Mouse (Mus musculus) fibroblast of lung, adult 2 months (primary cell): ENCODE measurements around the gene Ctu1.
A peak's percentile ranks its signal among the peaks of the same experiment; 100 is the strongest.
"Not testable (repeated sequence)": the region's sequence is repeated elsewhere in the genome, so short reads cannot be mapped to it uniquely, and the experiment has no call there.

ENCODE experiments used
- DNase-seq: peaks from one replicate; pipeline ENCODE4 v3.0.0-alpha.2; 2011; ENCODE audit warnings: low read depth

Ctu1 gene

DNA sequence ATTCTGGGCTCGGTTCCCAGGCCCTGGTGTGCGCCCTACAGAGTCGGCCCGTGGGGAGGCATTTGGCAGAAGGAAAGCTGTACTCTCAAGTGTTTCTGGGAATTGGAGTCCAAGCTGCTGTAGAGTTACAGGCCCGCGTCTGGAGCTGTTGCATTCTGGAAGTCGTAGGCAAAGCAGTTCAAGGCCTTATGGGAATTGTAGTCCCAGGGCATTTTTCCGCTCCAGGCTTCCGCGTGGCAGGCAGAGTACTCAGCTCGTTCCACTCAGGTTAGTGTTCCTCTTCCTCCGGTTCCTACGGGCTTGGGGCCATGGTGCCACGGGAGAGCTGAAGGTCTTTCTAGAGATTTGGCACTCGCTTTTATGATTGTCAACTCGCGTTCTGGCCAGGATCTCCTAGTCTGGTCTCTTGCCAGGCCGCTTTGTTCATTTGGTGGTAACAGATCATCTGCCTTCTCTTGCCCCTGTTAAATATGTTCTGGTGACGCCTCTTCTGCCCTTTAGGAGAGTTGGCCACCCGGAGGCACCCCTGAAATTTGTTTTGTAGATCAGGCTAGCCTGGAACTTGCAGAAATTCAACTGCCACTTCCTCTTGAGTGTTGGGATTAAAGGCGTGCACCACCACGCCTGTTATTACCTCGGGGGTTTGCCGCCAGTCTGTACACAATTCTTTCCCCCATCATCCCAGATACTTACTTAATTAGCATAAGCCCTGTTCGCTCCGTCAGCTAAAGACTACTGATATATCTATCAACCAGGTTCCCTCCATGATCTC lies at the start of gene Ctu1:
Gene Ctu1 (plus strand): TSS at position 208 of the 772 bp plus-strand sequence.
- peak; percentile 89 for DNase-seq

- no peak for DNase-seq
These were observed 48.9 kb upstream of the Ctu1 start for GRCm38 (mm10) chr7:43622927-43623326.

- DNase-seq = no peak
These were observed 48.0 kb upstream of the Ctu1 start for GRCm38 (mm10) chr7:43623819-43624218.

GRCm38 (mm10) chr7:43625065-43625464 lies 46.8 kb upstream of the Ctu1 start:
- DNase-seq = no peak

DNA sequence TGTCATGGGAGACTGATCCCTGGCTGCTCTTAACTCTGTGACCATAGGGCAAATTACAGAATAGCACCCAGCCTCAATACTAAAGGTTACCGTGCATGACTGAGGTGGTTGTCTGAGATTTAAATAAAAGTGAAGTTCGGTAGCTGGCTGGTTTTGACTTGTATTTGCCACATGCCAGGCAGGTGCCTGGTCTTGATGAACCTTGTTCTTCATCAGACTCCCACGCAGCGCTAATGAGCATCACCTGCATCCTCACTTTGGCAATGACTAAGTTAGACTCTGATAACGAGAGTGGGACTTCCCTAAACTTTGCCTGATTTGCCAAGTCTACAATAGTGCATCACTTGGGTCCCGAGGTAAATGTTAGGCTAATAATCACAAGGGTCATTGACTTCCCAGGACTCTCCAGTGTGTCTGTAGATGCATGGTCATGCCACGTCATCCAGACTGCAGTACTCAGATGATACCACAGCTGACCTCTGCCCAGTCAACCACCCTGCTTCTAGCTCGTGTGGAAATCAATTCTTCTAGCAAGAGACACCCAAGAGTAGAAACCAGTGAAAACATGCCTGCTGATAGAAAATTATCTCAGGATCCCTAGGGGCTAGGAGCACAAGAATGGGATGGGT lies 45.9 kb upstream of the Ctu1 start:
- no peak for DNase-seq

DNA sequence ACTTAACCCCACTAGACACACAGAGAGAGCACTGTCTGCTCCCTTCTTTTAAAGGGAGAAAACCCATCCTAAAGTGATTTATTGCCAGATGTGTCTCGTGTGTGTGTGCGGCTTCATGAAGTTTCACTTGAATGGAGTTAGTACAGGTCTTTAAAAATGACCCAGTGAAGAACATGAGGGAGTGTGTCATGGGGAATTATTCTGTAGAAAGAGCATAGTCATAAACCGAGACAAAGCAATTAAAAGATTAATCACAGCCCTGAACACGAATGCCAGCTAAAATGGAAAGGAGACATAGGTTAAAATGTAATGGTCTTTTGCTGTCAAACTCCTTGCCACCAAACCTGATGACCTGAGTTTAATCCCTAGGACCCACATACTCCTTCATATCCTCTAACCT lies 37.9 kb upstream of the Ctu1 start:
- no peak for DNase-seq

DNA sequence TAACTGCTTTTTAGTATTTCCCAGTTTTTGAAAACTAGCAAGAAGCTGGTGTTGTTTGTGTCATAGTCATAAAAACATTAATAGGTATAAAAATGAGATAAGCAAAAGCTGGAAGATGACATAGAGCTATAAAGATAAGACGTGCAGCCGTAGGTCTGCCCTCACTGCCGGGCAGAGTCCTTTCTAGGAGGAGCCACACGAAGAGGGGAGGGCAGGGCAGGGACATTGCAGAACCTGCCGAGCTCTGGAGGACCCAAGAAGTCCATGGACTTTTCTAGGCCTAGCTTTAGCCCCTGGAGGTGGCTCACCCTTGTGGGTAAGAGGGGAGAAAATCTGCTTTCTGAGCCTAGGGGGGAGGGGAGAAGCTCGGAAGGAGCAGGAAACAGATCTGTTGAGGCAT lies 37.3 kb upstream of the Ctu1 start, which contains the start of gene Ceacam18:
Gene Ceacam18 (plus strand): TSS at position 208 of the 400 bp plus-strand sequence.
- DNase-seq = no peak

GRCm38 (mm10) chr7:43636194-43636593 lies 35.6 kb upstream of the Ctu1 start:
- DNase-seq = no peak

- no peak for DNase-seq
These were observed 34.7 kb upstream of the Ctu1 start for GRCm38 (mm10) chr7:43637118-43637517.

DNA sequence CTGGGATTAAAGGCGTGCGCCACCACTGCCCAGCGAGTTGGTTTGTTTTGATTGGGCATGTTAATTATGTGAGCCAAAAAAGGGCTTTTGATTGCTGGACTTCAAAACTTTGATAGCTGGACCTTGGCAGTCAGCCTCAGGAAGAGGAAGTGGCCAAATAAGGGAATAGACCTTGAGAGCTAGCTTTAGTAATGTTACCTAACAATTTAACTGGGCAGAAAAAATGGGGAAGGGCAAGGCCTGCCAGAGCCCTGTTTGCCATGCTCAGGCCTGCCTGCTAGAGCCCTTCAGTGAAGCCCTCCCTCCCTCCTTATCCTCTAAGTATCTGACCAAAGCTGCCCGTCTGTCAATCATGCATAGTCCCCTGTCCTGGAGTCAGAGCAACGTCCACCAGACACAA lies 29.2 kb upstream of the Ctu1 start:
- no peak for DNase-seq

- no peak for DNase-seq
These were observed 28.7 kb upstream of the Ctu1 start for GRCm38 (mm10) chr7:43643046-43643652.

GRCm38 (mm10) chr7:43652683-43653082 lies 19.1 kb upstream of the Ctu1 start:
- no peak for DNase-seq

DNA sequence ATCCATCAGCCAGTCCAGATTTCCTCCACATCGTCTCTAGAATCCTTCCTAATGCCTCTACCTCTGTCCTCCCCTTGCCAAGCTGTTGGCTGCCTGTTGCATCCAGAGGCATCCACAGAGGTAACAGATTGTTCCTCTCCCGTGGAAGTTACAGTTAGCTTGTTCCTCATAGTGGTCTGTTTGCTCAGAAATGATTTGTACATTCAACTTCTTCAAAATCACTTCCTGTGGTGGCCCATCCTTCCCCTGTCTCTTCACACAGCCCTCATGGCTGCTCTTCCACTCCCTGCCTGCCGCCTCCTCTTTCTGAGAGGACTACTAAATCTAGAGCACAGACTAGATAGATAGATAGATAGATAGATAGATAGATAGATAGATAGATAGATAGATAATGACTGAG lies 17.3 kb upstream of the Ctu1 start:
- DNase-seq = no peak

DNA sequence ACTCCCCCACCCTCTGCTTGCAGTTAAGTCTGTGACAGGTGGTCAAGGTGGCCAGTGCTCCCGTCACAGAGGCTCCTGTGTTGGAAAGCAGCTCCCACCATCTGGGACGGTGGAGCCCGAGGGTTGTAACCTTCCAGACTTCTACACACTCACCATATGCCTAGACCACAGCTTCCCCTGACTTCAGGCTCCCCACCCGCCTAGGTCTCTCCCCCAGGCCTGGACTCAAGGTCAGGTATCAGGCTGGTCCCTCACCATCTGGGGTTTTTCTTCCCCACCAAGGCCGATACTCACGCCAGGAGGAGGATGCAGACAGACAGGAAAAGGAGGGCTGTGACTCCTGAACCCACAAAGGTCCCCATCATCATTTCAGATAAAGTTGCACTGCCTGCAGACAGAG lies 15.6 kb upstream of the Ctu1 start:
- no peak for DNase-seq

DNA sequence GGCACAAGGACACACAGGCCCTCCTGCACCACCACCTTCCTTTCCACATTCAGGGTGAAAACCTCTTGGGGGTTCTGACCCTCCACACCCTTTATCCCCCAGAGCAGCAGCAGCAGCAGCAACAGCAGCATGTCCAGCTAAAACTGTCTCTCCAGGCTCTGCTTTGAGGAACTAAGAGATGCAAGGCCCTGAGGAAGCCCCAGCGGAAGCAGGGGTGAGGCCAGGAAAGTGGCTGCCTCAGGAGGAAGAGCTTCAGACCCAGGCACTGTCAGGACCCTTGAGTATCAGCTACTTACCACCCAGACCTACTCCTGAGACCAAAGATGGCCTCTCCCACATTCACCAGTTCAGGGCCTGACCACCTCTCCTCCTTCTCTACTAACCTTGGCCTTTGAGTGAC lies 11.8 kb upstream of the Ctu1 start, which contains the start of gene Siglece:
Gene Siglece (minus strand): TSS at position 160 of the 400 bp plus-strand sequence.
- DNase-seq = no peak

- peak; percentile 36 for DNase-seq
These were observed 9.0 kb upstream of the Ctu1 start for GRCm38 (mm10) chr7:43662804-43663203.

DNA sequence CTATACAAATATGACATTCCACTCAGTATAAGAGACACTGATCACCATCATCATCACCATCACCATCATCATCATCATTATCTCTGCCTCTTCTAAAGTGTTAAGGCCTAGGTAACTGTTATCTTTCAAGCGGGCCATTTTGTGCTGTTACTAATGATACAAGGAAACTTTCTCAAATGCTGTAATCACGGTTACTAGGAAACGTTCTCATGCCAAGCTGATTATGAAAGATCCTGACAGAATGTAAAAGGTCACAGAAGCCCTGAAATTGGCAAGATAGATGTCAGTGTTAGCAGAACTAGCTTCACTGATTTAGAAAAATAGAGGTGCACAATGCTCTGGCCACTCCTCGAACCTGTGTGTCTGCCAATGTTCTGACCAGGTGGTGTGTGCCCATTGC lies 4.6 kb upstream of the Ctu1 start:
- DNase-seq = not testable (repeated sequence)

DNA sequence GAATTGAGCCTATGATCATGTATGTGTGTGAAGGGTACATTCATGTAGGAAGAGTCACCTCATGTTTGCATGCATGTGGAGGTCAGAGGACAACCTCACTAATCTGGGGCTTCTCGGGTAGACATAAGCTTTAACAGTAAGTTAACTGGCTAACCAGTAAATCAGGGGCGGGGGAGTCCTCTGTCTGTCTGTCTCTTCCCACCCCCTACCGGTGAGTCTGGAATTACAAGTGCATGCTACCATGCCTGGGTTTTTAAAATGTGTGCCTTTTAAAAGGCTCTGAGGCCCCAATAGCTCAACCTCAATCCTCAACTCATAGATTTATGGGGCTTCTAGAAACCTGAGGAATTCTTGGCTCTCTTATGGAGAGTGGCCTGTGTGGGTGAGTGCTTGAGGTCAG lies 3.2 kb upstream of the Ctu1 start:
- DNase-seq = no peak

GRCm38 (mm10) chr7:43671064-43671808 lies 580 bp upstream of the Ctu1 start:
- DNase-seq = no peak

- no peak for DNase-seq
These were observed 905 bp downstream of the Ctu1 start for GRCm38 (mm10) chr7:43672581-43673260.

DNA sequence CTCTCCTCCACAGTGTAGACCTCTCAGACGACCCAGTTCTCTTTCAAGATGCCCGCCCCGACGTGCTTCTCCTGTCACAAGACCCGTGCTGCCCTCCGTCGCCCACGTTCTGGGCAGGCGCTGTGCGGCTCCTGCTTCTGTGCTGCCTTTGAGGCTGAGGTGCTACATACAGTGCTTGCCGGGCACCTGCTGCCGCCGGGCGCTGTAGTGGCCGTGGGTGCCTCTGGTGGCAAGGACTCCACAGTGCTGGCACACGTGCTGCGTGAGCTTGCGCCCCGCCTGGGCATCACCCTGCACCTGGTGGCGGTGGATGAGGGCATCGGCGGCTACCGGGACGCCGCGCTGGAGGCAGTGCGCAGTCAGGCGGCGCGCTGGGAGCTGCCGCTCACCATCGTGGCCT lies 3.3 kb downstream of the Ctu1 start:
- no peak for DNase-seq

DNA sequence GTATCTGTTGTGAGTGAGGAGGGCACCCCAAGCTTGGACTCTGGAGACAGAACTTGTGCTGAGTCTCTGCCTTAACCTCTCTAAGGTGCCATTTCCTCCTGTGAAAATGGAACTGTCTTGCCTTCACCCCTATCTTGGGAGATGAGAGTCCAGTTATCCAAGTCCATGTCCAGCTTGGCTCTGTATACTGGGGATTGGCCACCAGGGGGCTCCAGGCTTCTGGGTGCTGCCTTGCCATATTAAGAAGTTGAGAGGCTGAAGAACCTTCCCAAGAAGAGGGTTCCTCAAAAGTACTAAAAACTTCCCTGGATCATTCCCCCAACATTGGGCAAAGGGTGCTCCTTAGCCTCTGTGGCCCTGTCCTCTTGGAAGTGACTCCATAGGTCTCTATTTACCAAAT lies 6.7 kb downstream of the Ctu1 start:
- DNase-seq = no peak
